Mouse (Mus musculus) C2C12 (cell line): ENCODE results near the gene Glra1. TPM values are rescaled to one million over a fixed set of nuclear protein-coding genes. Genes with fewer than 3 reads are reported as not detected.

Experiments used
- H3K27me3 ChIP-seq: one replicate; pipeline ENCODE4 v1.6.1; 2011; ENCODE audit not compliant: control insufficient read depth, insufficient read depth, insufficient read length
- H3K36me3 ChIP-seq: one replicate; pipeline ENCODE4 v1.6.1; 2011; ENCODE audit not compliant: control insufficient read depth, insufficient read depth
- H3K4me3 ChIP-seq: one replicate; pipeline ENCODE4 v1.5.1; 2011; ENCODE audit warnings: mild to moderate bottlenecking, control low read depth; ENCODE audit not compliant: poor library complexity, insufficient read depth, severe bottlenecking
- H3K79me2 ChIP-seq: one replicate; pipeline ENCODE4 v1.6.1; 2011; ENCODE audit not compliant: control insufficient read depth, insufficient read depth
- H3K79me3 ChIP-seq: one replicate; pipeline ENCODE4 v1.6.1; 2011; ENCODE audit warnings: low read depth, control low read depth
- H3ac ChIP-seq: one replicate; pipeline ENCODE3; 2011; ENCODE audit warnings: low read depth; ENCODE audit not compliant: control insufficient read depth, insufficient read length
- CEBPB ChIP-seq: IDR thresholded peaks from one replicate; pipeline ENCODE4 v1.6.1; 2011; ENCODE audit warnings: low read depth, mild to moderate bottlenecking, control low read depth, moderate library complexity
- CTCF ChIP-seq: IDR thresholded peaks from one replicate; pipeline ENCODE4 v1.5.1; 2011; ENCODE audit not compliant: control insufficient read depth, insufficient read depth, insufficient read length
- FOSL1 ChIP-seq: IDR thresholded peaks from one replicate; pipeline ENCODE4 v1.8.0; 2011; ENCODE audit warnings: mild to moderate bottlenecking, low read length; ENCODE audit not compliant: poor library complexity, insufficient read depth, severe bottlenecking
- MAX ChIP-seq: IDR thresholded peaks from one replicate; pipeline ENCODE4 v1.6.1; 2011; ENCODE audit warnings: mild to moderate bottlenecking, control low read depth
- MYOD1 ChIP-seq: IDR thresholded peaks from one replicate; pipeline ENCODE4 v1.6.1; 2011; ENCODE audit warnings: low read depth; ENCODE audit not compliant: control insufficient read depth, insufficient read length
- MYOG ChIP-seq: IDR thresholded peaks from one replicate; pipeline ENCODE4 v1.6.1; 2011; ENCODE audit not compliant: control insufficient read depth, insufficient read length; ENCODE audit errors: extremely low read depth
- USF1 ChIP-seq: IDR thresholded peaks from one replicate; pipeline ENCODE4 v1.6.1; 2011; ENCODE audit warnings: low read depth, mild to moderate bottlenecking, control low read depth, moderate library complexity
- polyA plus RNA-seq: library from polyadenylated mRNA; unstranded; fragments of >200 nt; fragmentation: generic; extraction: Trizol; gene quantifications from one replicate; pipeline ENCODE4 v1.2.1, GENCODE M21; 2012; ENCODE audit warnings: missing spikeins

The Glra1 gene
- polyA plus RNA-seq, 1 experiment: 0.02 TPM

GRCm38 (mm10) chr11:55473219-55473618 lies 134.8 kb downstream of the Glra1 start:
- H3K27me3 ChIP-seq: no peaks in the 10 kb centered on the region
- H3K4me3 ChIP-seq: no peak overlapping the region
- H3K36me3 ChIP-seq: peaks cover 70% of the 10 kb centered on the region
- TF ChIP-seq CEBPB (no peak), FOSL1 (no peak), MYOG (no peak), MAX (no peak), USF1 (no peak), MYOD1 (no peak), CTCF (no peak)
- H3K79me3 ChIP-seq: peaks cover 83% of the 10 kb centered on the region
- H3K79me2 ChIP-seq: peaks cover 88% of the 10 kb centered on the region
- H3ac ChIP-seq: no peak overlapping the region

GRCm38 (mm10) chr11:55471467-55471866 lies 136.5 kb downstream of the Glra1 start:
- Histone ChIP-seq H3ac (no peak overlapping the region), H3K36me3 (peaks cover 54% of the 10 kb centered on the region), H3K79me2 (peaks cover 70% of the 10 kb centered on the region), H3K27me3 (no peaks in the 10 kb centered on the region), H3K4me3 (no peak overlapping the region), H3K79me3 (peaks cover 66% of the 10 kb centered on the region)
- TF ChIP-seq MYOD1 (no peak), CEBPB (no peak), MAX (no peak), CTCF (no peak)

GRCm38 (mm10) chr11:55470761-55471160 lies 137.2 kb downstream of the Glra1 start:
- Histone ChIP-seq H3K79me3 (peaks cover 59% of the 10 kb centered on the region), H3K27me3 (no peaks in the 10 kb centered on the region), H3K4me3 (peak overlapping the region; percentile 98), H3ac (peak overlapping the region; percentile 56), H3K79me2 (peaks cover 63% of the 10 kb centered on the region), H3K36me3 (peaks cover 47% of the 10 kb centered on the region)
- TF ChIP-seq MYOD1: no peak
- no peak for TF ChIP-seq MAX
- no peak for TF ChIP-seq CTCF
- no peak for TF ChIP-seq FOSL1
- TF ChIP-seq CEBPB: no peak
- TF ChIP-seq MYOG: no peak
- TF ChIP-seq USF1: no peak

- Histone ChIP-seq H3K79me2 (peaks cover 57% of the 10 kb centered on the region), H3K4me3 (peak overlapping the region; percentile 98), H3K27me3 (no peaks in the 10 kb centered on the region), H3ac (peak overlapping the region; percentile 97), H3K36me3 (peaks cover 42% of the 10 kb centered on the region), H3K79me3 (peaks cover 53% of the 10 kb centered on the region)
- TF ChIP-seq USF1 (no peak), CEBPB (no peak), FOSL1 (no peak), CTCF (no peak), MYOD1 (no peak), MYOG (no peak), MAX (no peak)
These were observed 137.9 kb downstream of the Glra1 start for GRCm38 (mm10) chr11:55469923-55470691.

- Histone ChIP-seq H3K79me3 (peaks cover 45% of the 10 kb centered on the region), H3K79me2 (peaks cover 48% of the 10 kb centered on the region), H3K4me3 (peak within 1 kb of the TSS; percentile 98), H3K36me3 (peaks cover 34% of the 10 kb centered on the region), H3ac (peak within 1 kb of the TSS; percentile 97), H3K27me3 (no peaks in the 10 kb centered on the region)
- TF ChIP-seq MYOG (no peak), MAX (peak; percentile 92), CTCF (no peak)
These were observed 138.8 kb downstream of the Glra1 start, which contains the start of gene G3bp1 for GRCm38 (mm10) chr11:55469048-55469843. TSS of gene G3bp1 (plus strand) at chr11:55469685.
